Comparison of ENCODE assay signal across 11 mouse cellular contexts in genomic region chr6:38337951-38338350, GRCm38 (mm10). TPM values are rescaled to one million over a fixed set of nuclear protein-coding genes. Genes with fewer than 3 reads are reported as not detected.
DNase-seq lines count a peak whose midpoint lies in the region; ATAC-seq and TF ChIP-seq lines count a peak whose summit lies in the region.
"Had no signal": no experiment of that assay in that cellular context is flagged by ENCODE, and none has a peak within 500 bp of the region (broad histone marks: within the 10 kb centered on the region; RNA-seq: fewer than 3 reads in every experiment).

No protein-coding gene starts in this region.

- H3K4me2 ChIP-seq in hindbrain, embryonic 12.5 days (replicated peaks), result no peak overlapping the region
- H3K4me2 ChIP-seq: embryonic facial prominence, embryonic 15.5 days; hindbrain, embryonic 15.5 days had no signal

- no peaks in the 10 kb centered on the region for H3K9me3 ChIP-seq in hindbrain, embryonic 12.5 days (replicated peaks)
- H3K9me3 ChIP-seq: embryonic facial prominence, embryonic 15.5 days; hindbrain, embryonic 15.5 days had no signal

- DNase-seq in liver, adult 2 months (ENCODE audit: extremely low read depth, low read depth, low spot score), result peak; percentile 99
- DNase-seq in liver (no peak), adipocyte (ENCODE audit: low spot score) (peak; percentile 75)
- DNase-seq in fibroblast of lung, adult 2 months (ENCODE audit: low read depth), result peak; percentile 41
- DNase-seq in naive thymus-derived CD4-positive, alpha-beta T cell, adult 2 months (ENCODE audit: low read depth), result peak; percentile 54
- DNase-seq in embryo, embryonic 10.5 days (ENCODE audit: low spot score), result no peak
- DNase-seq: right cerebral cortex, postnatal 14 days had no signal

- peaks cover 3% of the 10 kb centered on the region; the same call in 1 of the 2 replicates for H3K79me2 ChIP-seq in liver, adult 2 months (ENCODE audit: control insufficient read depth, insufficient read depth, low read length)

- peak overlapping the region; percentile 72 for H3K27ac ChIP-seq in liver, adult 2 months (replicated peaks; ENCODE audit: insufficient read depth, low read depth, low read length)
- no peak overlapping the region for H3K27ac ChIP-seq in hindbrain, embryonic 12.5 days
- H3K27ac ChIP-seq: embryonic facial prominence, embryonic 15.5 days; hindbrain, embryonic 15.5 days had no signal

- TF ChIP-seq CTCF in liver, adult 2 months (IDR thresholded peaks at IDR 0.05; ENCODE audit: low read depth, low read length), result no peak

- no peaks in the 10 kb centered on the region for H3K27me3 ChIP-seq in liver, adult 2 months (ENCODE audit: control insufficient read depth, insufficient read depth, low read length)
- no peaks in the 10 kb centered on the region for H3K27me3 ChIP-seq in hindbrain, embryonic 12.5 days
- H3K27me3 ChIP-seq: embryonic facial prominence, embryonic 15.5 days; hindbrain, embryonic 15.5 days had no signal

- H3K4me1 ChIP-seq in liver, adult 2 months (ENCODE audit: control insufficient read depth, insufficient read depth, low read length), result peaks cover 33% of the 10 kb centered on the region
- H3K4me1 ChIP-seq in hindbrain, embryonic 12.5 days, result no peaks in the 10 kb centered on the region
- H3K4me1 ChIP-seq: embryonic facial prominence, embryonic 15.5 days; hindbrain, embryonic 15.5 days had no signal

- ATAC-seq in megakaryocyte, adult 5-6 weeks (ENCODE audit: poor library complexity, severe bottlenecking), result no peak
- ATAC-seq in hindbrain, embryonic 12.5 days (ENCODE audit: low FRiP score), result no peak

- TF ChIP-seq POLR2A in liver, adult 2 months (IDR thresholded peaks at IDR 0.05; ENCODE audit: extremely low read depth, insufficient read depth, low read length), result no peak

- 9% methylated on average over 6 of the region's 6 CpGs for whole genome bisulfite sequencing in liver, adult 2 months
- WGBS in hindbrain, embryonic 12.5 days, result 84% methylated on average over 6 of the region's 6 CpGs

- peaks cover 30% of the 10 kb centered on the region for H3K36me3 ChIP-seq in liver, adult 2 months (ENCODE audit: control insufficient read depth, insufficient read depth, low read length)
- no peaks in the 10 kb centered on the region for H3K36me3 ChIP-seq in hindbrain, embryonic 12.5 days
- H3K36me3 ChIP-seq: embryonic facial prominence, embryonic 15.5 days; hindbrain, embryonic 15.5 days had no signal

- no peak overlapping the region for H3K4me3 ChIP-seq in liver, adult 2 months (ENCODE audit: insufficient read depth, low read depth, low read length)
- no peak overlapping the region for H3K4me3 ChIP-seq in hindbrain, embryonic 12.5 days
- H3K4me3 ChIP-seq: embryonic facial prominence, embryonic 15.5 days; hindbrain, embryonic 15.5 days had no signal

- no peak overlapping the region for H3K9ac ChIP-seq in liver, adult 2 months (ENCODE audit: low read depth, low read length)
- H3K9ac ChIP-seq in hindbrain, embryonic 12.5 days, result no peak overlapping the region
- H3K9ac ChIP-seq: embryonic facial prominence, embryonic 15.5 days; hindbrain, embryonic 15.5 days had no signal

RNA-seq across cellular contexts. Expression of gene Zc3hav1, which starts 16.5 kb away (rescaled TPM):
- 27.9 and 31.8 TPM in 2 replicates for total RNA-seq in liver, adult 2 months (2014; rRNA removed)
- polyA plus RNA-seq in liver, adult 2 months (2012; rRNA removed), result 16.3 and 17.0 TPM in 2 replicates
- total RNA-seq in megakaryocyte, adult 5-6 weeks (2015), result 79.7 and 91.7 TPM in 2 replicates
- 74.0 and 79.3 TPM in 2 replicates for total RNA-seq in megakaryocyte, adult 5-6 weeks (2017)
- polyA plus RNA-seq in hindbrain, embryonic 12.5 days (2016; fragmentation: Nextera tagmentation; extraction: Ambion mirVana), result 1.9 and 2.3 TPM in 2 replicates

RNA-seq across cellular contexts. Expression of gene Zc3hav1l, which starts 38.9 kb away (rescaled TPM):
- 0.18 and 0.27 TPM in 2 replicates for total RNA-seq in liver, adult 2 months (2014; rRNA removed)
- polyA plus RNA-seq in liver, adult 2 months (2012; rRNA removed), result 0.15 and 0.22 TPM in 2 replicates
- 2.5 and 2.6 TPM in 2 replicates for total RNA-seq in megakaryocyte, adult 5-6 weeks (2015)
- total RNA-seq in megakaryocyte, adult 5-6 weeks (2017), result 1.1 and 1.8 TPM in 2 replicates
- 16.3 and 18.9 TPM in 2 replicates for polyA plus RNA-seq in hindbrain, embryonic 12.5 days (2016; fragmentation: Nextera tagmentation; extraction: Ambion mirVana)

RNA-seq across cellular contexts. Expression of gene Ttc26, which starts 43.3 kb away (rescaled TPM):
- 0.47 and 0.65 TPM in 2 replicates for total RNA-seq in liver, adult 2 months (2014; rRNA removed)
- 0.10 and 0.11 TPM in 2 replicates for polyA plus RNA-seq in liver, adult 2 months (2012; rRNA removed)
- 0.11 TPM in 1 of 2 replicates, not detected in the other for total RNA-seq in megakaryocyte, adult 5-6 weeks (2015)
- total RNA-seq in megakaryocyte, adult 5-6 weeks (2017), result 0.04 and 0.08 TPM in 2 replicates
- 12.2 and 12.7 TPM in 2 replicates for polyA plus RNA-seq in hindbrain, embryonic 12.5 days (2016; fragmentation: Nextera tagmentation; extraction: Ambion mirVana)

Comparison
In these comparisons a context has a peak if more than half of its experiments do, and no peak if none do; other contexts are left out.
1. DNase-seq: peak in liver, adult 2 months (single experiment), adipocyte (single experiment), fibroblast of lung, adult 2 months (single experiment) and naive thymus-derived CD4-positive, alpha-beta T cell, adult 2 months (single experiment); none in liver (single experiment) and embryo, embryonic 10.5 days (single experiment).